Mouse (Mus musculus): ENCODE measurements around the gene Tnrc6c. TPM values are rescaled to one million over a fixed set of nuclear protein-coding genes. Genes with fewer than 3 reads are reported as not detected.
"Not testable (repeated sequence)": the region's sequence is repeated elsewhere in the genome, so short reads cannot be mapped to it uniquely, and the experiment has no call there.

Tnrc6c gene
- polyA plus RNA-seq, 1 experiment from 2014 or later: 15.2 TPM

GRCm38 (mm10) chr11:117780582-117781111, 126.6 kb downstream of the Tnrc6c start:
- peaks cover 64% of the 10 kb centered on the region for H3K4me1 ChIP-seq
- H3K4me3 ChIP-seq: peak overlapping the region; percentile 61
- no peaks in the 10 kb centered on the region for H3K9me3 ChIP-seq
- peak overlapping the region; percentile 87 for H3K27ac ChIP-seq (replicated peaks)
- H3K36me3 ChIP-seq (replicated peaks): peaks cover 18% of the 10 kb centered on the region
- WGBS: 2% methylated on average over 19 of the region's 19 CpGs
- peak; percentile 88 for DNase-seq (ENCODE audit: low spot score)
- H3K27me3 ChIP-seq (replicated peaks; ENCODE audit: low read depth, poor library complexity, severe bottlenecking): peaks cover 60% of the 10 kb centered on the region

GRCm38 (mm10) chr11:117781199-117781821, 127.2 kb downstream of the Tnrc6c start:
- peak overlapping the region; percentile 61 for H3K4me3 ChIP-seq
- peaks cover 12% of the 10 kb centered on the region; the same call in 1 of the 2 replicates for H3K36me3 ChIP-seq (replicated peaks)
- H3K9me3 ChIP-seq: no peaks in the 10 kb centered on the region
- H3K27me3 ChIP-seq (replicated peaks; ENCODE audit: low read depth, poor library complexity, severe bottlenecking): peaks cover 62% of the 10 kb centered on the region
- H3K4me1 ChIP-seq: peaks cover 64% of the 10 kb centered on the region
- H3K27ac ChIP-seq (replicated peaks): peak overlapping the region; percentile 71
- DNase-seq (ENCODE audit: low spot score): no peak
- 15% methylated on average over 18 of the region's 18 CpGs for WGBS

- DNase-seq (ENCODE audit: low spot score): peak; percentile 24
- WGBS: 36% methylated on average over 24 of the region's 24 CpGs
- H3K4me1 ChIP-seq: peaks cover 64% of the 10 kb centered on the region
- H3K9me3 ChIP-seq: no peaks in the 10 kb centered on the region
- peaks cover 6% of the 10 kb centered on the region; the same call in 1 of the 2 replicates for H3K36me3 ChIP-seq (replicated peaks)
- peak within 1 kb of the TSS; percentile 71 for H3K27ac ChIP-seq (replicated peaks)
- H3K27me3 ChIP-seq (replicated peaks; ENCODE audit: low read depth, poor library complexity, severe bottlenecking): peaks cover 62% of the 10 kb centered on the region
- H3K4me3 ChIP-seq: peak within 1 kb of the TSS; percentile 61
These were observed 128.1 kb downstream of the Tnrc6c start, which contains the start of the genes Tmc8 and Tmc6 for GRCm38 (mm10) chr11:117781993-117782704. Tmc8 (plus strand) TSS chr11:117782076. Tmc6 (minus strand) TSS chr11:117782198.

GRCm38 (mm10) chr11:117782705-117783034, 128.6 kb downstream of the Tnrc6c start:
- Histone ChIP-seq H3K36me3 (replicated peaks) (peaks cover under 1% of the 10 kb centered on the region; the same call in 1 of the 2 replicates), H3K4me1 (peaks cover 60% of the 10 kb centered on the region), H3K4me3 (peak overlapping the region; percentile 56), H3K27me3 (replicated peaks; ENCODE audit: low read depth, poor library complexity, severe bottlenecking) (peaks cover 62% of the 10 kb centered on the region), H3K27ac (replicated peaks) (peak overlapping the region; percentile 71), H3K9me3 (no peaks in the 10 kb centered on the region)
- no peak for DNase-seq (ENCODE audit: low spot score)
- WGBS: 46% methylated on average over 9 of the region's 9 CpGs

GRCm38 (mm10) chr11:117783089-117783488, 129.0 kb downstream of the Tnrc6c start:
- peak; percentile 82 for DNase-seq (ENCODE audit: low spot score)
- Histone ChIP-seq H3K27ac (replicated peaks) (peak overlapping the region; percentile 71), H3K36me3 (replicated peaks) (no peaks in the 10 kb centered on the region), H3K4me3 (peak overlapping the region; percentile 56), H3K9me3 (no peaks in the 10 kb centered on the region), H3K27me3 (replicated peaks; ENCODE audit: low read depth, poor library complexity, severe bottlenecking) (peaks cover 62% of the 10 kb centered on the region), H3K4me1 (peaks cover 57% of the 10 kb centered on the region)
- WGBS: 3% methylated on average over 31 of the region's 31 CpGs

- WGBS: 28% methylated on average over 10 of the region's 10 CpGs
- Histone ChIP-seq H3K27me3 (replicated peaks; ENCODE audit: low read depth, poor library complexity, severe bottlenecking) (peaks cover 62% of the 10 kb centered on the region), H3K36me3 (replicated peaks) (no peaks in the 10 kb centered on the region), H3K9me3 (no peaks in the 10 kb centered on the region), H3K4me3 (peak overlapping the region; percentile 56), H3K27ac (replicated peaks) (peak overlapping the region; percentile 71), H3K4me1 (peaks cover 50% of the 10 kb centered on the region)
- DNase-seq (ENCODE audit: low spot score): peak; percentile 49
These were observed 129.7 kb downstream of the Tnrc6c start for GRCm38 (mm10) chr11:117783683-117784309.

GRCm38 (mm10) chr11:117786294-117786693, 132.2 kb downstream of the Tnrc6c start:
- peaks cover 64% of the 10 kb centered on the region for H3K27me3 ChIP-seq (replicated peaks; ENCODE audit: low read depth, poor library complexity, severe bottlenecking)
- DNase-seq (ENCODE audit: low spot score): peak; percentile 73
- 0 out of 2 replicates have a peak overlapping the region, but pooled peaks have one; percentile 25 for H3K27ac ChIP-seq (replicated peaks)

GRCm38 (mm10) chr11:117788481-117788880, 134.4 kb downstream of the Tnrc6c start:
- not testable (repeated sequence) for DNase-seq (ENCODE audit: low spot score); H3K9me3 ChIP-seq; H3K4me3 ChIP-seq; H3K36me3 ChIP-seq (replicated peaks); H3K27ac ChIP-seq (replicated peaks)
- WGBS: 78% methylated on average over 7 of the region's 7 CpGs
- Histone ChIP-seq H3K4me1 (peaks cover 29% of the 10 kb centered on the region), H3K27me3 (replicated peaks; ENCODE audit: low read depth, poor library complexity, severe bottlenecking) (peaks cover 62% of the 10 kb centered on the region)

More at GRCm38 (mm10) chr11:117786294-117786693, 132.2 kb downstream of the Tnrc6c start:
- WGBS: 7% methylated on average over 10 of the region's 10 CpGs
- no peak overlapping the region for H3K4me3 ChIP-seq
- no peaks in the 10 kb centered on the region for H3K9me3 ChIP-seq
- peaks cover 38% of the 10 kb centered on the region for H3K4me1 ChIP-seq
- no peaks in the 10 kb centered on the region for H3K36me3 ChIP-seq (replicated peaks)

GRCm38 (mm10) chr11:117790286-117790685, 136.2 kb downstream of the Tnrc6c start:
- peaks cover 45% of the 10 kb centered on the region for H3K27me3 ChIP-seq (replicated peaks; ENCODE audit: low read depth, poor library complexity, severe bottlenecking)
- 6% methylated on average over 14 of the region's 14 CpGs for WGBS
- H3K4me1 ChIP-seq: peaks cover 32% of the 10 kb centered on the region
- peak; percentile 78 for DNase-seq (ENCODE audit: low spot score)
- peak overlapping the region; percentile 25; the same call in 1 of the 2 replicates for H3K27ac ChIP-seq (replicated peaks)
- H3K9me3 ChIP-seq: no peaks in the 10 kb centered on the region
- peak overlapping the region; percentile 40 for H3K4me3 ChIP-seq
- no peaks in the 10 kb centered on the region for H3K36me3 ChIP-seq (replicated peaks)

GRCm38 (mm10) chr11:117790703-117791440, 136.8 kb downstream of the Tnrc6c start:
- peak overlapping the region; percentile 25; the same call in 1 of the 2 replicates for H3K27ac ChIP-seq (replicated peaks)
- DNase-seq (ENCODE audit: low spot score): no peak
- no peaks in the 10 kb centered on the region for H3K9me3 ChIP-seq
- peak overlapping the region; percentile 40 for H3K4me3 ChIP-seq
- H3K27me3 ChIP-seq (replicated peaks; ENCODE audit: low read depth, poor library complexity, severe bottlenecking): peaks cover 39% of the 10 kb centered on the region
- 26% methylated on average over 23 of the region's 23 CpGs for WGBS
- peaks cover 32% of the 10 kb centered on the region for H3K4me1 ChIP-seq
- H3K36me3 ChIP-seq (replicated peaks): no peaks in the 10 kb centered on the region

GRCm38 (mm10) chr11:117791441-117791761, 137.3 kb downstream of the Tnrc6c start:
- H3K4me3 ChIP-seq: no peak overlapping the region
- H3K4me1 ChIP-seq: peaks cover 35% of the 10 kb centered on the region
- peaks cover 38% of the 10 kb centered on the region for H3K27me3 ChIP-seq (replicated peaks; ENCODE audit: low read depth, poor library complexity, severe bottlenecking)
- no peaks in the 10 kb centered on the region for H3K9me3 ChIP-seq
- DNase-seq (ENCODE audit: low spot score): no peak
- H3K36me3 ChIP-seq (replicated peaks): no peaks in the 10 kb centered on the region
- H3K27ac ChIP-seq (replicated peaks): no peak overlapping the region
- WGBS: 82% methylated on average over 9 of the region's 9 CpGs
